Mouse (Mus musculus) mouse trophoblast stem cell (cell line): ENCODE data around the gene Gatb.
"Not testable (repeated sequence)": the region's sequence is repeated elsewhere in the genome, so short reads cannot be mapped to it uniquely, and the experiment has no call there.

Experiments
- in situ Hi-C, 2 experiments: fragments of 300-500 bp; cut with MseI, MboI; formaldehyde crosslinking; loops; 2 replicates in 1 of 2; 3 replicates in 1 of 2; pipeline ENCODE4 v1.15.1; 2025

Gene Gatb

DNA sequence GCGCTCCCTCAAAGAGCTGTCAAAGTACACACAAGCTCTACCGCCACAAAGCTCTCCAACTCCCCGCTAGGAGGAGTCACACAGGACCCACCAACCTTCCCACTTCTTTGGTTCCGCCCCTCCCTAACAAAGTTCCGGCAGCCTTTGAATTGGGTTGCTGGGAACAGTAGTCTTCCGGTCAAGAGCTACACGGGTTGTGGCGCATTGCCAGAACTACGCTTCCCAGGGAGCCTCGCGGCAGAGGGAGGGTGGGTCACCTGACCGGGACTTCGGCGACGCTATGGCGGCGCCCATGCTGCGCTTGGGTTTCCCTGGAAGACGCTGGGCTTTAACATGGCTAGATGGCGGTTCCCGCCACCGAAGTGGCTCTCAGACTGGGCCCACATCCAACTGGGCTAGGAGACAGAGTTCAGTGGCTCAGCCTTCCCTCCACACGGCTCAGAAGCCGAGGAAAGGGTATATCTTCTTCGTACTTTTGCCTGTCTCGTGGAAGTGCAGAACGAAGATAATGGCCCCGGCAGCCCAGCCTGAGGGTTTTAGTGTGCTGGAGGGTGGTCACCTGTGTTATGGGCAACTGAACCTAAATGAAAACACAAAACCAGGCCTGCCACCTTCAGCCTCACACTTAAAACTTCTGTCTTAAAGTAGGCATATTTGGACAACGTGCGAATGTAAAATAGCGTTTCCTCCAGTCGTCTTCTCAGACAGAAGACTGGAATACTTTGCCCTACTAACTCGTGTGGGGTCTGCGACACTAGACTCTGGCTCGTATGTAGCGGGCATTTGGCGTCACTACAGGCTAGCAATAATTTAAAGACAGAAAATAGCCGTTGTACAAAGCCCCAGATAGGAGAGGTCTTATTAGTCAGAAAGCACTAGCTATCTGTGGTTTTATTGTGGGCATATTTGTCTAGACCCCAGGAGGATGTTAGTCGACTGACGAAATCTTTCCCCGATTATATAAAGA, at the start of gene Gatb:
Gatb (plus strand) TSS at position 256 of the 967 bp plus-strand sequence.
- in situ Hi-C loops: no loop called here

DNA sequence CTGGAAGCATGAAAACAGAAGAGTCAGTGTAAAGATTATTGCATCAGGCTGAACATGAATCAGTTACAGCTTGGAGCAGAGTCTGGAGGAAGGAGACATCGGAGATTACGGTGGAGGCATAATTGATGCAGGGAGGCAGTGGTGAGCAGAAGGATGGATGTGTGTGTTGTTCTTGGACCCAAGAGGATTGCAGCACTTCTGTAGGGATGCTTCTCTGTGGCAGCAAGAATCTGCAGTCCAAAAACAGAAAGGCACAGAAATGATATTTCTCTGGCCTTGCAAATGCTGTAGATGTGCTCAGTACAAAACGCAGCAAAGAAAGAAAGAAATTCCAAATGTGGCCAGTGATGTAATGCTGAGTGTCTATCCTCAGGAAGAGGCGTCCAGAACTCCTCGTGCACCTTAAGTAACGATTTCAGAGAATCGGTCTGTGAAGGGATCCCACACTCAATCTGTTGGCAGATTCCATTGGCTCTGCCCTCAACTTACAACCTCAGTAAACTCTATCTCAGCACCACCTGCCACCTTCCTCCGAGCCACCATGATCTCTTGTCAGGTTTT, 43.2 kb upstream of the Gatb start:
- in situ Hi-C loops: no loop called here

DNA sequence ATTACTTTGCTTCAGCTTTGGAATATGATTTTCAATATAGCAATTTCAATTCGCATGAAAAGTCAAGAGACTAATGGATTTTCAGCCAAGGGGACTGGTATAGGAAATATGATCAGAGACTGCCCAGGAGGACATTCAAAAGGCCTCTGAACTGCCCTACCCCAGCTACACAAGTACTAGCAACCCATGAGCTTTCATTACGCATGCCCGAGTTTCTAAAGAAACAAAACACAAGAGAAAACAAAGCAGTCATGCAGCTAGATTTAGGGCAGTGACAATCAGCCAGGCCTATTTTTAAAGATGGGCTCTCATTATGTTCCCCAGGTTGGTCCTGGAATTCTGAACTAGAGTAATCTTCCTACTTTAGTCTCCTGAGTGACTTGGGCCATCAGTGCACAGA, 41.5 kb upstream of the Gatb start:
- in situ Hi-C loops: no loop called here

DNA sequence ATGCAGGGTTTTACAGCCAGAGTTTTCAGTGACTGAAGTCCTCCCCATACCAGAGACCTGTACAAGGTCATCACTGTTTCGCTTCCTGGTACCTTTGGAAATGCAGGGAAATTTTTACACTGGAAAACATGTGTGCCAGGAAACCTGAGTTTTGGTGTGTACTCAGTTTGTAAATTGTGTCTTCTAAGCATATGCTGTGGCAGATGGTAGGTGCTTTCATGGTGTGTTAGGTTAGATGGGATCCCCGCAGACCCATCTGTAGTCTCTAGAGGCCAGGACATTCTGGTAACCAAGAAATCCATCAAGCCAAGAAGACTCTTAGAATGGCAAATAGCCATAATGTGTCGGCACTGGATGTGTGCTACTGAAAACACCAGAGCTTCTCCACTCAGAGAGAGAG, 38.9 kb upstream of the Gatb start:
- in situ Hi-C loops: no loop called here

DNA sequence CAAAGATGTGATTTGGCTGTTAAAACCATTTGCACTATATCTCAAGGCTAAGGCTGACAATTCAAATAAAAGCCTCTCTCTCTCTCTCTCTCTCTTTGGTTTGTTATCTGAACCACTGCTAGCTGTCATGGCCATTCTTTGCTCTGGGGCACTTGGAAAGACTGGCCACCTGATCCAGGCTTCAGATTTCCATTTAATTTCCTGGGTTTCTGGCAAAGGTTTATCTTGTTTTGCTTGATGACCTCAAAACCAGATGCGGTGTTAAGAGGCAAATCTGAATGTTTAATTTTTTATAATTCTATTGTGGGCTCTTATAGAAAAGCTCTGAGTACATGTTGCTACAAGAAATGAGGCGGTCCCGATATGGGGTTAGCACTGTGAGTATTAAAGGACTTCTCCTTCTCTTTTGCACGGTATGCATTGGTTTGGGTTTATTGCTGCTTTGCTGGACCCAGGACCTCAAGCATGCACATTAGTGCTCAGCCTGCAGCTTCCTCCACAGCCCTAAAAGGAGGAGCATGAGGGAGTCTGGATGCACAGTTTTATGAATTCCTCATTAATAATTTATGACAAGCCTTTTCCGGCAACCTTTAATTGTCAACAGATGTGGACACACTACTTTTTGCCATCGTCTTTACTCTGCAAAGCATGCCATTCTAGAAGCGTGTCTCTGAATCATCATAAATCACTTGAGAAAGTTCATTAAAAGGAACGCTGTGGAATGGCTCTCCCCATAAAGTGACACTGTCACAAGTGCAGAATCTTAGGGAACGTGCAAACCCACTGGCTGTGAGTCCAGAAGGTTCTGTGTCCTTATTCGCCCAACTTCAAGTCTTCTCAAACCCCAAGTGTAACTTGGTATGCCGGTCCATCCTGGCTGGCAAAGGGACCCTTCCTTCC, 38.0 kb upstream of the Gatb start:
- in situ Hi-C loops: no loop called here

DNA sequence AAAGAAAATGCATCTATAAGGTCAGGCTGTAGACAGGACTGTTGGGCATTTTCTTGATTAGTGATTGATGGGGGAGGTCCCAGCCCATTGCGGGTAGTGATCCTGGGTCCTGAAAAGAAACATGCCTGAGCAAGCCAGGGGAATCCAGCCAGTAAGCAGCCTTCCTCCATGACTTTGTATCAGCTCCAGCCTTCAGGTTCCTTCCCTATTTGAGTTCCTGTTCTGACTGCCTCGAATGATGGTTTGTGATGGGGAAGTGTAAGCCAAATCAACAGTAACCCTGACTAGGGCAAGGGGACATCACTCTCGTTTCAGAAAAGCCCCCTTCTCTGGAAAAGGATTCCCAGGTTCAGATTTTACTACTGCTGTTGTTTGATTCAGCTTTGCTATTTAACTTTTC, 31.2 kb upstream of the Gatb start:
- in situ Hi-C loops: no loop called here

DNA sequence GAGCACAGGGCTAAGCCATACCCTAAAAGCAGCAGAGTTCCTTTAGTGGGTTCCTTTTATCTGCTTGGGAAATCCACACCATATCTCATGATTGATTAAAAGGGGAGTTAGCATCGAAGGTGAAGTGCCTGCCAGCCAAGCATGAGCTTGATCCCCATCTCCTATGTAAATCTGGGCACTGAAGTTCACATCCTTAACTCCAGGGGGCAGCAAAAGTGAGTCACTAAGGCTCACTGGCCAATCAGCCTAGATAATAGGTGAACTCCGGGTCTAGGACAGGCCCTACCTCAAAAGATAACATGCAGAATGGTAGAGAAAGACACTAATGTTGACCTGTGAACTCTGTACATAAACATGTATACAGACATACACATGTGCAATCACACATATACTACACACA, 30.3 kb upstream of the Gatb start:
- in situ Hi-C loops: no loop called here

DNA sequence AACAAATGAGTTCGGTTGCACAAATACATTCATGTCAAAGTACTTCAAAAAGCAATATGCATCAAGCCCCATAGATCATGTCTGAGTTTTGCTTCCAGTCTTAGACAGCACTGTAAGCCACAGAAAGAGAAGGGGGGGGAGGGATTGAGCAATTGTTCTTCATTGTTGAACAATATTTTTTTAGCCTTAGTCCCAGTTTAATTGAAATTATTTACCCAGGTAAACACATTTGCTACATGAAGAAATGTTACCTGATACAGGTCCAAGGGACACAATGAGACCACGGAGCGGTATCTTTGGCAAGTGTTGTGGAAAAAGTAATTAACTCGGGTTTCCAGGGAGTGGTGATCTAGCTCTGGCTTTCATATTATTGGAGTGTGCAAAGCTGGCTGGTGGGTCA, 23.6 kb upstream of the Gatb start:
- in situ Hi-C loops: no loop called here

DNA sequence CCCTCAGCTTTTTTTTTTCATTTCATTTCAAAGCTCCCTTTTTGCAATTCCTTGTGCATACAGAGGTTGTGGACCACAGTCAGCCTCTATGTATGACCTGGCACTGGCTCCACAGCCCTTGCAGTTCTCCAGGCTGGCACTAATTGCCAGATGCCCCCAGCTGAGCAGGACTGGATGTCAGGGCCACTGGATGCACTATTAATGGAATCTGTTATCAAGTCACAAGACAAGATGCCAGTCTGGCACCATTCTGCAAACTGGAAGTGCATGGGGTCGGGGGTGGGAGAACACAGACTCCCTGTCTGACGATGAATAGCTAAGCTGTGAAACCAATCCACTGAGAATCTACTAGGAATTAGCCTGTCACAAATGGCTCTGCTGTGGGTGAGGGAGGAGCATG, 22.6 kb upstream of the Gatb start:
- in situ Hi-C loops: no loop called here

DNA sequence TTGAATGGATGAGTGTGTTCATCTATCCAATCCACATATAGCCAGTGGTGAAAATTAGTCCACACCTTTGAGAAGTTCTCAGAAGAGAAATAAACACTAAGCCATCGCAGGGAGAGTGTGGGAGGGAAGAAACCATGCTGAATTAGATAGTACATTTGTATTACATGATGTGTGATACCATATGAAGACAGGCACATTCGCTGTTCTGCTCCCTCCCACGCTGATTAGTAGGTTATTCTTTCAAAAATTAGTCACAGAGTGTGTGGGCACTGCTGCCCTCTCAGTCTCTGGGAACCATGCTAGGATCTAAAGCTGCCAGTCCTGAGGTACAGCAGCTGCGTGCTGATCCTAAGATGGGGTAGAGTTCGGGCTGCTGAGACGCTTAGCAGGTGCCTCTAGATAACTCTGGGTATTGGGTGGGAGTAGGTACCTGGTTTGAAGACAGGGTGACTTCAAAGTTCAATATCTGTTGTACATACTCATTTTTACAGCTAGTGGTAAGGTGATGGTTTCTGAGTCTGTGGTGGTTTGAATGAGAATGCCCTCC, 20.1 kb upstream of the Gatb start:
- in situ Hi-C loops: no loop called here

DNA sequence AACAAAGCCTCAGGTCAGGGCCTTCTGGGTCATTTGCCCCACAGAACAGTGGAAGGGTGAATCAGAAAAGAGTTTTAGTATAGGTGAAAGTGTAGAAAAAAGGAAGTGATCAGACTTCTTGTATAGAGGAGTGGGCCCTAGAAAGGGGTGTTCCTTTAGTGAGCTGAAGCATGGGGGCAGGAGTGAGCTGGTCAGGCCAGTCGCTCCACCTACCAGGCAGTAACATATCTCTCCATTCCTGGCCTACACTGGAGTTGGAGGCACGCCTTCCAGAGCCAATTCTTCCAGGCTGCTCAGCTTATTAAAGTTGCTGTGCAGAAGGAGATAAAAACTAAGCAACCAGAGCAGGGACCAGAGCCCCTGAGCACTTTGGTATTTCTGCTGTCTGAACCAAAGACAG, 9.3 kb upstream of the Gatb start:
- in situ Hi-C loops: loop anchor here in 1 of 2 experiments (10.0 kb wide), 1 partner anchor 640 kb away; no protein-coding TSS in a partner anchor

DNA sequence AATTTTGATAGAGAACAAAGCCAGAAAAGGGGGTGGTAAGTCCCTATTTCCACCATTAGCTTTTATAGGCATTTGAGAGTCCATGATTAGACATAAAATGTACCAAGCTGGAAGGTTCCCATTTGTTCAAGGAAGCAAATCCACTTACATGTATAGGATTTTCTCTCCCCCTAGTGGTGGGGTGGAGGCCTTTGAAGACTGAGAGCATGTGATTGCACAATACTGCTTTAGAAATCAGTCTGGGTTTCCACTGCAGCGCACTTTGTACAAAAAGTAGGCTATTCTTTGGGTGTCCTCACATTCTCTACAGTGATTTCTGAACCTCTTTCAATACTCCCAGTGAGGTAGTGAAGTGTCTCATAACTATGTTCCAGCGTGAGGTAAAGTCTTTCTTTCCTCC, 2.6 kb upstream of the Gatb start:
- in situ Hi-C loops: no loop called here

DNA sequence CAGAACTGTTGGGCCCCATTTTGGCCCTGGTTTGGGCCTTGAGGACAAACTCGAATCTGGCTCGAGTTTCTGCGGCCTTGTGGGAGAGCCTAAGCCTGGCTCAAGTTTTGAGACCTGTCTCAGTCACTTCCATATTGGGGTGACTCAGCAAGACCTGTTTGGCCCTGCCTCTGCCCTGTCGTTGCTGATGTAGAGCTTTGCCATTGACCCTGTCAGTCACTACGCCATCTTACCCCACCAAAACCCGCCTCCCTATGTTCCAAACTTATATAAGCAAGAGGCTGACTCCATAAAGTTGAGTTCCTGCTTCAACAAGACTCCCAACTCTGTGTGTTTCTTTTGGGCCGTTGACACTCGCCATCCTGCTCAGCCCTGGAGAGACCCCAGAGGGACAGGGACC, 1.4 kb upstream of the Gatb start:
- in situ Hi-C loops: not testable (repeated sequence)

DNA sequence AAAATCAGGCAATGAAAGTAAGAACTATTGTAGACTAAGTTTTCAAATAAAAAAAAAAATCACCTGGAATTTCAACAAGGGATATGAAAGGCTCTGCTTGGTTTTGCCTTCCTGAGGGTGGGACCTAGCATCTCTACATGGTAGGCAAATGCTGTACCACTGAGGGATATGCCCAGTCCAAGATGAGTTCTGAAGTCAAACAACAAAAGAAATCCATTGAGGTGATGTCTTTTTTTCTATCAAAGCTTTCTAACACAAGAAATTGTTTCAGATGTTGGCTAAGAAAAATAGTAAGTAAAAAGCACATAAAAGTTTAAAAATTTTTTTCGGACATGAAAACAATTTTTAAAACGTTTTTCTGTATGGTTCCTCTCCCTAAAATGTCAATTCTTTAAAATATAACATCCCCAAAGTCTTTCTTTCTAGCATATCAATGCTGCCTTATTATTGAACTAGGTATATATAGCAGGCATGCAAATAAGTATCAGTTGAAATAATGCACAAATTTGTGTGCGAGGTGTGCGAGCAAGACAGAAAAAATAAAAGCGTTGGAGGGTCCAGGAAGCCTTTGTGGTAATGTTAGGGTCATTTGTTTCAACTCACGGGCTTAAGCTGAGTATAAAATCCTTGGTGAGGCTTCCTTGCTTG, 579 bp upstream of the Gatb start:
- in situ Hi-C loops: no loop called here

DNA sequence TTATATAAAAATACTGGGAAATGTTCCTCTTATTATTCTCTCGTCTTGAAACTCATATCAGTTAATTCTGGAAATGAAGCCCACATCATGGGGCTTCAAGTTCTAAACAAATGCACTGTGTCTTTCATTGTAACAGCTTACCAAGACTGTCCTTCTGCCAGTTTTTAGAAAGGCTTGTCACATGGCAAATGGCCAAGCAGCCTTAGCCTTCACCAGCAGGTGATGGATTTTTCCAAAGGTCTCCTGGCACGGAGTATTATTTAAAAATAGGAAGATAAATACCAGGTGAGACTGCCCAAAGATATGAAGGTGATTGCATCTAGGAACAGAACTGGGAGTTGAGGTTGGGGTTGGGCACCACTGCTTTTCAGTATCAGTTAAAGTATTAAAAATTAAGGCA, 8.8 kb downstream of the Gatb start:
- in situ Hi-C loops: no loop called here

DNA sequence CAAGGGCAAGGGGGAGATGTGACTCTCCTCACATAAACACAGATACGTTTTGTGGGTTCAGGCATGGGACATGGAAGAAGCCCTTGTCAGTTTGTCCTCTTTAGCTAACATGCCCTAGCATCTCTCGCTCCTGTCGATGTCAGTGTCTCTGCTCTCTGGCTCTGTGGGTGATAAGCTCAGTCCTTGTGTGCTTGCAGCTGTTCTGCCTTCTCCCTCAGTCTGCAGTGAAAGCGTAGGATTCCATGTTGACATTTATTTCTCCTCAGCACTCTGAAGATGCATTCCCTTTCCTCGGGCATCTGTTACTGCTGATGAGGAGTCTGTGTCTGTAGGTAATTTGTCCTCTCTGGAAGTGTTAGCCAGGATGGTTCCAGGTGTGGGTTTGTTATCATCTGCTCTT, 9.3 kb downstream of the Gatb start:
- in situ Hi-C loops: no loop called here

DNA sequence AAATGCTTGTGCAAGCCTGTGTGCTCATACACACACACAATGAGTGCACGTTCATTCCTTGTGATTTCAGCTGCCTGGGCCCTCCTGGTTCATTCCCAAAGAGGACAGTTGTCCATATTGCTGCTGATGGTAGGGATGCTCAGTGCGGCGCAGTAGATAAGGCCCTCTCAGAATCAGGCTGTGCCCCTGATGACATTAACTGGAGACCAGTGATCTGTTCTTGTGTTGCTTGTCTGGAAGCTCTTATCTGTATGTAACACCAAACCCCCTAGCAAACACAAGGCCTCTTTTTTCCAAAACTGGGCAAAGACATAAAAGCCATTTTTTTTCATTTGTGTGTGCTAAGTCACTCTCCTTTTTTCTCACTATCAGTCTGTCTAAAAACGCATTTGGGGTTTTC, 11.0 kb downstream of the Gatb start:
- in situ Hi-C loops: no loop called here

DNA sequence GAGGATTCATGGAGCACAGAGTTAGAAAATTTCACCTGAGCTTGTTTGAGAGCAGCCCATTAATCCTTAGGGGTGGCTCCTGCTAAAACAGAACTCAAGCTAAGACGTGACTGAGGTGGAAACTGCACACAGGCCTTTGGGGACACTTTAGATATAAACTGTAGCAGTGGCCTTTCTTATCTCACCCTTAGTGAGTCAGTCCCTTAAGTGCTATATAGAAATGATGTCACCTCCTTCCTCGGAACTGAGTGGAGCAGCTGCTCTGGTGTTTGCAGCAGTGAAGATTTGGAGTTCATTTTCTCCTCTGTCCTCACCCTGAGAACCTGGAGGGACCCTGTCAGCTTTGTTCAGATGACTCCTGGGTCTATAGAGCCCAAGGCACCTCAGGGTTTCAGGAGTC, 14.8 kb downstream of the Gatb start:
- in situ Hi-C loops: no loop called here

DNA sequence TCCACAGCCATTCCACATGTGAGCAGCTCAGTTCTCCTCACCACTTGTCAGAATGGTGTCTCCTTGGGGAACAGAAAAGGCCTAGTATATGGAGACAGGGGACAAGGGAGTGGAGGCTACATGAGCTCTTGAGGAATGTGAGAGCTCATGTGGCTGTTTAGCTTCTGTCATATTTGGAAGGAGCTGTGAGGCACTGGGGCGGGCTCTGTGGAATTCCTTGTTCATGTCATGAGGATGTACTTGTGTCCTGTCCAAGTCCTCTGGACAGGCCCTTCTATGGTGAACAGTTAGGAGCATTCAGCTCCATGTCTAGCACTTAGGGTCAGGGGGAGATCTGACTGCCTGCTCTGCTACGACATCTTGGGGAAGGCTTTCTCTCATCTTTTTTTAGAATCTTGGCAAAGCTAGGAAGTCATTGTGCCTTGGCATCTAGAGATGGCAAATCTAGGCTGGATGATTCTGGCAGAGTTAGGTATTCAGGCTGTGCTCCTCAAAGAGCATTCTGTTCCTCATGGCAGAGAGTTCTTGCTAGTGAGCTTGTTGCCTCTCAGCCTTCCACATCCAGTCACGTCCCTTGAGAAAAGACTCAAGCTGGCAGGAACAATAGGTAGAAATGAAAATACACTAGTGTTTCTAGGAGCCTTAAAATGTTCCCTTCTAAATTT, 16.3 kb downstream of the Gatb start:
- in situ Hi-C loops: no loop called here

DNA sequence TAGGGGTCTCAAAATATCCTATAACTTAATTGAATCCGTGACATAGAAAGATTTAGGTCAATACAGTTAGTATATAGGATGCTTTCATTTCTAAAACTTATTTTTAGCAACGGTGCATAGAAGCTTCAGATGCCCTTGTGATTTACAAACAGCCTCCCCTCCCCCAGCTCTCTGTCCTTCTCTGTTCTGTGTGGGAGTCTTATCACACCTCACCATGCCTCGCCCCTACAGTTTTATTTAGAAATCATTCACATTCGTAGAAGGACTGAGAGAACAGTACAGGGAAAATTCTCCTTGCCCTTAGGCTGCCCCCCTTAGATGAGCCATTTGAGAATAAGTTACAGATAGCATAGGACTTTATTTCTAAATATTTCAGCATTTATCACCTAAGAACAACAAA, 18.1 kb downstream of the Gatb start:
- in situ Hi-C loops: no loop called here
